Mouse (Mus musculus): ENCODE results near the gene Krt80.

GRCm38 (mm10) chr15:101368015-101368414 lies 1.9 kb downstream of the Krt80 start:
- no peak for TF ChIP-seq CTCF (conservative IDR thresholded peaks at IDR 0.05; ENCODE audit: low read length)
- TF ChIP-seq NANOG (IDR thresholded peaks at IDR 0.05; ENCODE audit: borderline replicate concordance, low read length): no peak

Measured in E14TG2a.4 (cell line).